Mouse (Mus musculus) lung, adult 2 months (tissue): Measurements from ENCODE around the gene Maats1.

Experiments used
- CTCF ChIP-seq: fragments of 200-500 bp; IDR thresholded peaks from 2 replicates; pipeline ENCODE4 v1.5.1; 2011; ENCODE audit warnings: mild to moderate bottlenecking, low read length, control low read depth; ENCODE audit not compliant: insufficient read depth
- POLR2A ChIP-seq: fragments of 200-500 bp; IDR thresholded peaks from 2 replicates; pipeline ENCODE4 v1.6.1; 2011; ENCODE audit warnings: low read depth, mild to moderate bottlenecking, control low read depth, low read length, borderline replicate concordance; ENCODE audit errors: extremely low read depth

GRCm38 (mm10) chr16:38379926-38380325 lies 38.0 kb upstream of the Maats1 start:
- TF ChIP-seq POLR2A (no peak), CTCF (no peak)
